Mouse (Mus musculus): ENCODE measurements around the gene Pilrb1.

Gene Pilrb1

DNA sequence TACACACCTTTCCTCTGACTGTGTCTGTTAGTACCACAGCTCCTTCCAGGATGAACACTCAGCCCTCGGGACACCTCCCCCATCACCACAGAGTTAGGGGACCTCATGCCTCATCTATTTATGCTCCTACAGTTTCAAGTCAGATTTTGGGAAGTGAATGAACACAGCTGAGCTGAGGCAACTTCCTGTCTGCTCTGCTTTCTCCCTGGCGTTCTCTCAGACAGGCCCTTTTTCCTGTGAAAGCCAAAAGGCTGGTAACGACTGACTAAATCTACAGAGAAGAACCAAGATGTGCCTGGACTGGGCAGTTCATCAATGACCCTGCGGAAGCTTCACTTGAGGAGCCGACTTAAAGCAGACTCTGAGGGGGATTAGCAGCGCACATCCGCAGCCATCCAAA lies 27.7 kb downstream of the Pilrb1 start:
- peak in 1 of 2 experiments; percentile 38 for DNase-seq (ENCODE audit: inconsistent age in 2 of 2, low spot score in 1 of 2)

- no peak for DNase-seq (ENCODE audit: inconsistent age in 2 of 2, low spot score in 1 of 2)
Observed at GRCm38 (mm10) chr5:137828694-137829093, 29.2 kb downstream of the Pilrb1 start.

DNA sequence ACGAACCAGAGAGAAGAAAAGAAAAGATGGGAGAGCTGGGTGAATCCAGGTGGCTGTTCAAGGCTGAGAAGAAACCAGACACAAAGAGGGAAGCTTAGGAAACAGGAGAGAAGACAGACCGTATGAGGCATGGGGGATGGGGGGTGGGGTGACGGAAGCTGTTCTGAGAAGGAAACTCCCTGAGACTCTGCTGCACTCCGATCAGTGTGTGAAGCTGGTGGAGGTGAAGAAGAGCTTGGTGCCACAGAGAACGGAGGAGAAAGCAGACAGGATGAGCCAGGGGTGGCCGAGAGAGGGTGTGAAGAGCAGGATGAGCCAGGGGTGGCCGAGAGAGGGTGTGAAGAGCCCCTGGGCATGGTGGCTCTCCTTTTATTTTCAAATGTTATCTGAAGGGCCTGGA lies 31.5 kb downstream of the Pilrb1 start:
- DNase-seq (ENCODE audit: inconsistent age in 2 of 2, low spot score in 1 of 2), result no peak

- no peak for DNase-seq (ENCODE audit: inconsistent age in 2 of 2, low spot score in 1 of 2)
Observed at GRCm38 (mm10) chr5:137825971-137826370, 31.9 kb downstream of the Pilrb1 start.

DNA sequence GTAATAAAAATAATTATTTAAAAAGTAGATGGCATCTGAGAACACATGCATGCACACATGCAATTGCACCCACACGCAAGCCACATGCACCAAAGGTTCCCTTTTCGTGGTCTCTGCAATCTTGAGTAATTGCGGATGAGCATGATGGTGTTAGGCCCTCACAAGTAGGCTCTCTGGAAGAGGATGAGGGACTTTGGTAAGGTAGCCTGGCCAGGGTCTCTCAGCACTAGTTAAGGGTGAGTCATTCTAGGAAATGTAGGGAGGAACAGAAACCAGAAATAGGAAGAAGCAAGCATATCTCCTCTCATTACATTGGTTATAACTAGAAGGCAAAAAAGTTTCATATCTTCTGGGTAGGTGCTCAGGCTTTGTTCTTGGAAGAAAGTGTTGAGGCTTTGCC lies 32.9 kb downstream of the Pilrb1 start:
- DNase-seq (ENCODE audit: inconsistent age in 2 of 2, low spot score in 1 of 2), result no peak

GRCm38 (mm10) chr5:137823455-137824045 lies 34.4 kb downstream of the Pilrb1 start:
- no peak for DNase-seq (ENCODE audit: inconsistent age in 2 of 2, low spot score in 1 of 2)

GRCm38 (mm10) chr5:137822602-137823001 lies 35.3 kb downstream of the Pilrb1 start:
- DNase-seq (ENCODE audit: inconsistent age in 2 of 2, low spot score in 1 of 2), result no peak

GRCm38 (mm10) chr5:137822126-137822525 lies 35.8 kb downstream of the Pilrb1 start:
- no peak for DNase-seq (ENCODE audit: inconsistent age in 2 of 2, low spot score in 1 of 2)

DNA sequence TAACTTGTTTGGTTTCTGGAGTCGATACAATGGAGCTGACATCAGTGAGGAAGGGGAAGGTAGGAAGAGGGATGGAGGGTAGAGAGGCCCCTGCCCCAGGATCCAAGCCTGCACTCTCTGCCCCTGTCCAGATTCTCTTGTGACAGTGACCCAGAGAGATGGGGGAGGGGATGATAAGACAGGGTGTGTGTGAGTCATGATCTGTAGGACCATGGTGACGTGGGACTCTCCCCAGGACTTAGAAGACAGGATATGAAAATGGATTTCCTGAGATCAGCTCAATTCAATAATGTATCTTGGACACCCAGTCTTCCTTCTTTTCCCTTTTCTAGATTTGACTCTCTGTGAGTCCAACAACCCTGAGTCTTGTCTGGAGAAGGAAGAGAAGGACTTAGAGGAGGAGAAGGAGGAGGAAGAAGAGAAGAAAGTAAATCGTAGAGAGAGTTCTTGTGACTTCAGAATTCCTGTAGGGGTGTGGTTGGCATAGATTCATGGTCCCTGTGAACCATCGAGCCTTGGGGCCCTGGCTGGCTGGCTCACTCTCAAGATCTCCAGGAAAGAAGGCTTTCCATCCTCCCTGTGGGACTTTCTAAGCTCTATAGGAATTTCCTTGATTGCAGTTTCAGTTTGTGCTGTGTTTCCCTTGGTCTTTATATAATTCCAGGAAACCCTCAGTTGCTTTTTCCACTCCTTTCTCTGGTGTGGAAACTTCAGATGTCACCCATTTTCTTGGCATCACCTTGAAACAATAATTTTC lies 40.3 kb downstream of the Pilrb1 start:
- DNase-seq (ENCODE audit: inconsistent age in 2 of 2, low spot score in 1 of 2), result no peak

GRCm38 (mm10) chr5:137808316-137808715 lies 49.6 kb downstream of the Pilrb1 start:
- no peak for DNase-seq (ENCODE audit: inconsistent age in 2 of 2, low spot score in 1 of 2)

GRCm38 (mm10) chr5:137806158-137806557 lies 51.7 kb downstream of the Pilrb1 start:
- no peak for DNase-seq (ENCODE audit: inconsistent age in 2 of 2, low spot score in 1 of 2)

All from adrenal gland, adult (tissue).